Mouse (Mus musculus) bone marrow macrophage, adult 2 months (primary cell): ENCODE measurements around the gene Atp13a4.

Experiments
- CTCF ChIP-seq: IDR thresholded peaks from 2 replicates; pipeline ENCODE4 v1.5.1; 2012; ENCODE audit warnings: low read depth, mild to moderate bottlenecking, low read length, moderate library complexity
- POLR2A ChIP-seq: IDR thresholded peaks from 2 replicates; pipeline ENCODE4 v1.6.1; 2012; ENCODE audit warnings: mild to moderate bottlenecking, low read depth, low read length, borderline replicate concordance

- no peak for TF ChIP-seq CTCF
- TF ChIP-seq POLR2A = no peak
These were observed 145.6 kb downstream of the Atp13a4 start for GRCm38 (mm10) chr16:29399079-29399478.
